Comparison of ENCODE assay signal across 11 mouse cellular contexts in the genomic region with DNA sequence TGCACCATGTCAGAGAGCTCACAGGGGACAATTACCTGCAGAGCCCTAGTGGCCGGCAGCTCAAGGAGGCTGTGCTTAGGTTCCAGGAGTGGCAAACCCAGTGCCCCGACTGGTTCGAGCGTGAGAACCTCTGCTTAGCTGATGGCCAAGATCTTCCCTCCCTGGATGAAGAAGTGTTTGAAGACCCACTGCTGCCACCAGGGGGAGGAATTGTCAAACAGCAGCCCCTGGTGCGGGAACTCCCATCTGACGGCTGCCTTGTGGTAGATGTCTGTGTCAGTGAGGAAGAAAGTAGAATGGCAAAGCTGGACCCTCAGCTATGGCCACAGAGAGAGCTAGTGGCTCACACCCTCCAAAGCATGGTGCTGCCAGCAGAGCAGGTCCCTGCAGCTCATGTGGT. TPM values are rescaled to one million over a fixed set of nuclear protein-coding genes. Genes with fewer than 3 reads are reported as not detected.
DNase-seq lines count a peak whose midpoint lies in the region; ATAC-seq and TF ChIP-seq lines count a peak whose summit lies in the region.
"Had no signal": no experiment of that assay in that cellular context is flagged by ENCODE, and none has a peak within 500 bp of the region (broad histone marks: within the 10 kb centered on the region; RNA-seq: fewer than 3 reads in every experiment).

No protein-coding gene starts in this region.

- H3K27ac ChIP-seq in kidney, postnatal 0 days, result no peak overlapping the region
- no peak overlapping the region for H3K27ac ChIP-seq in kidney, embryonic 15.5 days
- no peak overlapping the region for H3K27ac ChIP-seq in neural tube, embryonic 15.5 days (replicated peaks)
- H3K27ac ChIP-seq: stomach, embryonic 15.5 days had no signal

- no peak for ATAC-seq in kidney, postnatal 0 days (replicated peaks; ENCODE audit: low FRiP score, low read depth)
- ATAC-seq in kidney, embryonic 15.5 days (replicated peaks; ENCODE audit: low FRiP score), result no peak
- ATAC-seq in neural tube, embryonic 15.5 days (ENCODE audit: low FRiP score), result no peak

- peak; percentile 47; the same call in 1 of the 2 replicates for TF ChIP-seq CTCF in kidney, postnatal 0 days (IDR thresholded peaks at IDR 0.05; ENCODE audit: low read depth)
- TF ChIP-seq CTCF in E14TG2a.4 (conservative IDR thresholded peaks at IDR 0.05; ENCODE audit: low read length), result peak; percentile 51

- no peaks in the 10 kb centered on the region for H3K4me1 ChIP-seq in kidney, postnatal 0 days (replicated peaks; ENCODE audit: insufficient read depth, low read length)
- 0 out of 2 replicates have a peak, but pooled peaks cover 3% of the 10 kb centered on the region for H3K4me1 ChIP-seq in kidney, embryonic 15.5 days
- peaks cover 10% of the 10 kb centered on the region for H3K4me1 ChIP-seq in E14TG2a.4 (replicated peaks; ENCODE audit: low read depth, low read length)
- H3K4me1 ChIP-seq in neural tube, embryonic 15.5 days, result peaks cover 3% of the 10 kb centered on the region; the same call in 1 of the 2 replicates
- H3K4me1 ChIP-seq: stomach, embryonic 15.5 days had no signal

- WGBS in kidney, postnatal 0 days, result 88% methylated on average over 6 of the region's 6 CpGs
- WGBS in kidney, embryonic 15.5 days, result 91% methylated on average over 6 of the region's 6 CpGs
- 91% methylated on average over 6 of the region's 6 CpGs for WGBS in neural tube, embryonic 15.5 days

- no peak overlapping the region for H3K4me2 ChIP-seq in kidney, postnatal 0 days (ENCODE audit: low read length)
- H3K4me2 ChIP-seq in kidney, embryonic 15.5 days, result no peak overlapping the region
- no peak overlapping the region for H3K4me2 ChIP-seq in neural tube, embryonic 15.5 days
- H3K4me2 ChIP-seq: stomach, embryonic 15.5 days had no signal

- no peak overlapping the region for H3K4me3 ChIP-seq in kidney, postnatal 0 days (replicated peaks; ENCODE audit: low read depth, low read length)
- H3K4me3 ChIP-seq in kidney, embryonic 15.5 days (replicated peaks), result no peak overlapping the region
- no peak overlapping the region for H3K4me3 ChIP-seq in E14TG2a.4 (replicated peaks; ENCODE audit: low read length)
- no peak overlapping the region for H3K4me3 ChIP-seq in neural tube, embryonic 15.5 days (replicated peaks)
- H3K4me3 ChIP-seq: stomach, embryonic 15.5 days had no signal

- DNase-seq in kidney, postnatal 0 days (ENCODE audit: low spot score), result no peak
- peak; percentile 61 for DNase-seq in 416B (ENCODE audit: low read depth)
- DNase-seq in lung, postnatal 10 days, result peak; percentile 58
- DNase-seq in retina, embryonic 14.5 days (ENCODE audit: low spot score), result no peak
- no peak for DNase-seq in testis, postnatal 14 days (ENCODE audit: low spot score)
- DNase-seq: adrenal gland, postnatal 14 days; cerebellum, postnatal 36 days had no signal

- no peak overlapping the region for H3K9ac ChIP-seq in kidney, postnatal 0 days (ENCODE audit: low read depth, low read length)
- H3K9ac ChIP-seq in kidney, embryonic 15.5 days, result no peak overlapping the region
- H3K9ac ChIP-seq in neural tube, embryonic 15.5 days (replicated peaks), result no peak overlapping the region
- H3K9ac ChIP-seq: stomach, embryonic 15.5 days had no signal

- no peaks in the 10 kb centered on the region for H3K36me3 ChIP-seq in kidney, postnatal 0 days (ENCODE audit: insufficient read depth, low read length)
- peaks cover 6% of the 10 kb centered on the region; the same call in 1 of the 2 replicates for H3K36me3 ChIP-seq in kidney, embryonic 15.5 days
- peaks cover 14% of the 10 kb centered on the region for H3K36me3 ChIP-seq in E14TG2a.4 (ENCODE audit: insufficient read depth, low read length)
- peaks cover 8% of the 10 kb centered on the region for H3K36me3 ChIP-seq in neural tube, embryonic 15.5 days

- H3K27me3 ChIP-seq in kidney, postnatal 0 days (ENCODE audit: insufficient read depth, low read length), result no peaks in the 10 kb centered on the region
- H3K27me3 ChIP-seq in kidney, embryonic 15.5 days, result no peaks in the 10 kb centered on the region
- peaks cover 10% of the 10 kb centered on the region for H3K27me3 ChIP-seq in E14TG2a.4 (ENCODE audit: insufficient read depth, low read length)
- no peaks in the 10 kb centered on the region for H3K27me3 ChIP-seq in neural tube, embryonic 15.5 days (replicated peaks)
- H3K27me3 ChIP-seq: stomach, embryonic 15.5 days had no signal

- H3K9me3 ChIP-seq in kidney, postnatal 0 days (replicated peaks; ENCODE audit: low read length), result no peaks in the 10 kb centered on the region
- no peaks in the 10 kb centered on the region for H3K9me3 ChIP-seq in kidney, embryonic 15.5 days (replicated peaks)
- H3K9me3 ChIP-seq in E14TG2a.4 (ENCODE audit: low read length), result no peaks in the 10 kb centered on the region
- H3K9me3 ChIP-seq in neural tube, embryonic 15.5 days (replicated peaks), result no peaks in the 10 kb centered on the region
- H3K9me3 ChIP-seq: stomach, embryonic 15.5 days had no signal

RNA-seq across cellular contexts. Expression of gene Tmem121b, which starts 12.1 kb away (rescaled TPM):
- polyA plus RNA-seq in kidney, postnatal 0 days (2015; fragmentation: Nextera tagmentation; extraction: Ambion mirVana), result 0.12 and 0.13 TPM in 2 replicates
- polyA plus RNA-seq in kidney, embryonic 15.5 days (2015; fragmentation: Nextera tagmentation; extraction: Ambion mirVana), result 0.06 and 0.13 TPM in 2 replicates
- 2.1 and 2.3 TPM in 2 replicates for polyA plus RNA-seq in neural tube, embryonic 15.5 days (2015; fragmentation: Nextera tagmentation; extraction: Ambion mirVana)

RNA-seq across cellular contexts. Expression of gene Il17ra, which starts 18.5 kb away (rescaled TPM):
- polyA plus RNA-seq in kidney, postnatal 0 days (2015; fragmentation: Nextera tagmentation; extraction: Ambion mirVana), result 3.8 and 5.2 TPM in 2 replicates
- polyA plus RNA-seq in kidney, embryonic 15.5 days (2015; fragmentation: Nextera tagmentation; extraction: Ambion mirVana), result 4.4 and 5.4 TPM in 2 replicates
- polyA plus RNA-seq in neural tube, embryonic 15.5 days (2015; fragmentation: Nextera tagmentation; extraction: Ambion mirVana), result 4.0 and 10.4 TPM in 2 replicates

RNA-seq across cellular contexts. Expression of gene Hdhd5, which starts 49.6 kb away (rescaled TPM):
- 15.9 and 17.9 TPM in 2 replicates for polyA plus RNA-seq in kidney, postnatal 0 days (2015; fragmentation: Nextera tagmentation; extraction: Ambion mirVana)
- 19.4 and 19.8 TPM in 2 replicates for polyA plus RNA-seq in kidney, embryonic 15.5 days (2015; fragmentation: Nextera tagmentation; extraction: Ambion mirVana)
- 16.8 and 18.8 TPM in 2 replicates for polyA plus RNA-seq in neural tube, embryonic 15.5 days (2015; fragmentation: Nextera tagmentation; extraction: Ambion mirVana)

Comparison
In these comparisons a context has a peak if more than half of its experiments do, and no peak if none do; other contexts are left out.
1. DNase-seq: peak in 416B (single experiment) and lung, postnatal 10 days (single experiment); none in kidney, postnatal 0 days (single experiment), retina, embryonic 14.5 days (single experiment) and testis, postnatal 14 days (single experiment).